Mouse (Mus musculus): ENCODE data around the gene Ephb6. TPM values are rescaled to one million over a fixed set of nuclear protein-coding genes. Genes with fewer than 3 reads are reported as not detected.

The Ephb6 gene
- total RNA-seq, 2 experiments from 2014 or later, result 1.7 to 4.2 TPM

Other genes with a start within 250 kb of the Ephb6 start
- not detected in 2 replicates for gene Prss3, start 227.8 kb upstream of the Ephb6 start, total RNA-seq (2015)
- not detected in 2 replicates for gene Prss3, start 227.8 kb upstream of the Ephb6 start, total RNA-seq (2017)
- not detected in 2 replicates for gene Gm5771, start 213.1 kb upstream of the Ephb6 start, total RNA-seq (2015)
- gene Gm5771, start 213.1 kb upstream of the Ephb6 start, total RNA-seq (2017), result not detected in 2 replicates
- gene Gm10334, start 159.3 kb upstream of the Ephb6 start, total RNA-seq (2015), result not detected in 2 replicates
- gene Gm10334, start 159.3 kb upstream of the Ephb6 start, total RNA-seq (2017), result not detected in 2 replicates
- not detected in 2 replicates for gene Prss1, start 146.6 kb upstream of the Ephb6 start, total RNA-seq (2015)
- gene Prss1, start 146.6 kb upstream of the Ephb6 start, total RNA-seq (2017), result not detected in 2 replicates
- not detected in 2 replicates for gene Prss2, start 83.7 kb upstream of the Ephb6 start, total RNA-seq (2015)
- not detected in 2 replicates for gene Prss2, start 83.7 kb upstream of the Ephb6 start, total RNA-seq (2017)
- gene Trpv6, start 30.9 kb downstream of the Ephb6 start, total RNA-seq (2015), result not detected in 2 replicates
- gene Trpv6, start 30.9 kb downstream of the Ephb6 start, total RNA-seq (2017), result not detected in 2 replicates
- gene Trpv5, start 75.3 kb downstream of the Ephb6 start, total RNA-seq (2015), result 0.10 TPM in 1 of 2 replicates, not detected in the other
- not detected in 2 replicates for gene Trpv5, start 75.3 kb downstream of the Ephb6 start, total RNA-seq (2017)
- gene Llcfc1, start 78.9 kb downstream of the Ephb6 start, total RNA-seq (2015), result not detected in 2 replicates
- not detected in 2 replicates for gene Llcfc1, start 78.9 kb downstream of the Ephb6 start, total RNA-seq (2017)
- gene Kel, start 98.9 kb downstream of the Ephb6 start, total RNA-seq (2015), result 15.2 and 34.6 TPM in 2 replicates
- 4.7 and 9.3 TPM in 2 replicates for gene Kel, start 98.9 kb downstream of the Ephb6 start, total RNA-seq (2017)
- gene Olfr459, start 169.7 kb downstream of the Ephb6 start, total RNA-seq (2015), result not detected in 2 replicates
- gene Olfr459, start 169.7 kb downstream of the Ephb6 start, total RNA-seq (2017), result not detected in 2 replicates
- gene Pip, start 242.1 kb downstream of the Ephb6 start, total RNA-seq (2015), result not detected in 2 replicates
- gene Pip, start 242.1 kb downstream of the Ephb6 start, total RNA-seq (2017), result not detected in 2 replicates
- gene Sval2, start 247.5 kb downstream of the Ephb6 start, total RNA-seq (2015), result not detected in 2 replicates
- gene Sval2, start 247.5 kb downstream of the Ephb6 start, total RNA-seq (2017), result not detected in 2 replicates

Data from megakaryocyte progenitor cell, adult 5-6 weeks (primary cell).